Mouse (Mus musculus) forebrain, embryonic 14.5 days (tissue): ENCODE measurements at regions not wholly inside any gene's neighbourhood (a gene's known extent, or its start where the extent isn't known, plus 50 kb on each side); places are given as distances from the start of the nearest gene placed in this dataset.

ENCODE experiments used
- ATAC-seq: fragments of 200-750 bp; cut with Nextera tagmentation; 2 replicates; pipeline ENCODE4 v1.8.0; 2017; ENCODE audit warnings: mild to moderate bottlenecking, moderate library complexity
- DNase-seq: peaks from one replicate; pipeline ENCODE4 v3.0.0-alpha.2; 2015; ENCODE audit warnings: low spot score
- H3K27ac ChIP-seq: fragments of 300-500 bp; sonication (generic); 2 replicates; pipeline ENCODE4 v1.5.1; 2014; ENCODE audit warnings: low read depth, mild to moderate bottlenecking, control low read depth, low read length, moderate library complexity
- H3K27me3 ChIP-seq: fragments of 300-500 bp; sonication (generic); replicated peaks from 2 replicates; pipeline ENCODE4 v1.6.1; 2014; ENCODE audit warnings: low read length, control low read depth, mixed read lengths; ENCODE audit not compliant: control insufficient read depth, insufficient read depth
- H3K36me3 ChIP-seq: fragments of 300-500 bp; sonication (generic); 2 replicates; pipeline ENCODE4 v1.6.1; 2014; ENCODE audit warnings: low read length, control low read depth; ENCODE audit not compliant: control insufficient read depth, insufficient read depth
- H3K4me1 ChIP-seq: fragments of 300-500 bp; sonication (generic); 2 replicates; pipeline ENCODE4 v1.6.1; 2014; ENCODE audit warnings: antibody characterized with exemption, low read length, control low read depth; ENCODE audit not compliant: control insufficient read depth, insufficient read depth
- H3K4me2 ChIP-seq: fragments of 300-500 bp; sonication (generic); 2 replicates; pipeline ENCODE4 v1.6.1; 2014; ENCODE audit warnings: mild to moderate bottlenecking, control low read depth, low read length
- H3K4me3 ChIP-seq: fragments of 300-500 bp; sonication (generic); 2 replicates; pipeline ENCODE4 v1.5.1; 2014; ENCODE audit warnings: low read depth, low read length, control low read depth
- H3K9ac ChIP-seq: fragments of 300-500 bp; sonication (generic); 2 replicates; pipeline ENCODE4 v1.6.1; 2014; ENCODE audit warnings: mild to moderate bottlenecking, low read length, control low read depth, moderate library complexity
- H3K9me3 ChIP-seq: fragments of 300-500 bp; sonication (generic); replicated peaks from 2 replicates; pipeline ENCODE4 v1.6.1; 2016; ENCODE audit warnings: low read length, control low read depth, mixed read lengths; ENCODE audit not compliant: control insufficient read depth
- WGBS: fragments of 180-500 bp; shearing (Covaris S2); extraction: QIAGEN DNeasy Blood & Tissue Kit; methylation state at CpG from one replicate; pipeline ENCODE4 v1.1.7; 2014; 5-methylcytosine and 5-hydroxymethylcytosine counted together

GRCm38 (mm10) chr13:101874761-101875160 is 106.7 kb upstream of the Pik3r1 start:
- no peak overlapping the region for H3K9ac ChIP-seq
- H3K9me3 ChIP-seq: no peaks in the 10 kb centered on the region
- H3K36me3 ChIP-seq: no peaks in the 10 kb centered on the region
- H3K4me2 ChIP-seq: no peak overlapping the region
- WGBS: 92% methylated on average over 4 of the region's 4 CpGs
- H3K4me1 ChIP-seq: no peaks in the 10 kb centered on the region
- ATAC-seq (no peak), DNase-seq (no peak)
- no peak overlapping the region for H3K4me3 ChIP-seq
- no peak overlapping the region for H3K27ac ChIP-seq
- no peaks in the 10 kb centered on the region for H3K27me3 ChIP-seq

- H3K9me3 ChIP-seq: no peaks in the 10 kb centered on the region
- no peak overlapping the region for H3K4me3 ChIP-seq
- no peak overlapping the region for H3K9ac ChIP-seq
- no peaks in the 10 kb centered on the region for H3K36me3 ChIP-seq
- no peak overlapping the region for H3K4me2 ChIP-seq
- no peaks in the 10 kb centered on the region for H3K27me3 ChIP-seq
- no peaks in the 10 kb centered on the region for H3K4me1 ChIP-seq
- ATAC-seq: no peak
- DNase-seq: no peak
- no peak overlapping the region for H3K27ac ChIP-seq
- 91% methylated on average over 2 of the region's 2 CpGs for WGBS
Observed at GRCm38 (mm10) chr13:101876069-101876468, 108.1 kb upstream of the Pik3r1 start.

- 81% methylated on average over 3 of the region's 3 CpGs for WGBS
- no peak overlapping the region for H3K4me2 ChIP-seq
Observed at GRCm38 (mm10) chr13:101876601-101877000, 108.6 kb upstream of the Pik3r1 start.

GRCm38 (mm10) chr13:101878168-101878567 is 110.2 kb upstream of the Pik3r1 start:
- no peaks in the 10 kb centered on the region for H3K36me3 ChIP-seq
- no peaks in the 10 kb centered on the region for H3K27me3 ChIP-seq
- H3K9ac ChIP-seq: no peak overlapping the region
- H3K4me1 ChIP-seq: no peaks in the 10 kb centered on the region
- H3K27ac ChIP-seq: no peak overlapping the region
- no peak overlapping the region for H3K4me3 ChIP-seq
- no peak overlapping the region for H3K4me2 ChIP-seq
- no peaks in the 10 kb centered on the region for H3K9me3 ChIP-seq
- DNase-seq (no peak), ATAC-seq (no peak)

More at GRCm38 (mm10) chr13:101876601-101877000, 108.6 kb upstream of the Pik3r1 start:
- Histone ChIP-seq H3K4me1 (no peaks in the 10 kb centered on the region), H3K27me3 (no peaks in the 10 kb centered on the region), H3K27ac (no peak overlapping the region), H3K36me3 (no peaks in the 10 kb centered on the region), H3K4me3 (no peak overlapping the region), H3K9ac (no peak overlapping the region), H3K9me3 (no peaks in the 10 kb centered on the region)
- ATAC-seq (no peak), DNase-seq (no peak)

GRCm38 (mm10) chr13:101879561-101880081 is 111.6 kb upstream of the Pik3r1 start:
- ATAC-seq (no peak), DNase-seq (no peak)
- Histone ChIP-seq H3K27me3 (no peaks in the 10 kb centered on the region), H3K4me2 (no peak overlapping the region), H3K4me1 (no peaks in the 10 kb centered on the region), H3K4me3 (no peak overlapping the region), H3K36me3 (no peaks in the 10 kb centered on the region), H3K9me3 (no peaks in the 10 kb centered on the region), H3K9ac (no peak overlapping the region), H3K27ac (no peak overlapping the region)
- WGBS: 90% methylated on average over 8 of the region's 8 CpGs

- DNase-seq (no peak), ATAC-seq (no peak)
- H3K36me3 ChIP-seq: no peaks in the 10 kb centered on the region
- H3K4me2 ChIP-seq: no peak overlapping the region
- H3K9ac ChIP-seq: no peak overlapping the region
- no peaks in the 10 kb centered on the region for H3K9me3 ChIP-seq
- no peaks in the 10 kb centered on the region for H3K27me3 ChIP-seq
- H3K4me3 ChIP-seq: no peak overlapping the region
- H3K27ac ChIP-seq: no peak overlapping the region
- H3K4me1 ChIP-seq: no peaks in the 10 kb centered on the region
Observed at GRCm38 (mm10) chr13:101883177-101883576, 115.2 kb upstream of the Pik3r1 start.

GRCm38 (mm10) chr13:101884752-101885151 is 116.7 kb upstream of the Pik3r1 start:
- no peak for DNase-seq
- H3K9ac ChIP-seq: no peak overlapping the region
- no peaks in the 10 kb centered on the region for H3K4me1 ChIP-seq
- ATAC-seq: no peak
- H3K9me3 ChIP-seq: no peaks in the 10 kb centered on the region
- H3K4me2 ChIP-seq: no peak overlapping the region
- H3K36me3 ChIP-seq: no peaks in the 10 kb centered on the region
- no peak overlapping the region for H3K27ac ChIP-seq
- no peaks in the 10 kb centered on the region for H3K27me3 ChIP-seq
- H3K4me3 ChIP-seq: no peak overlapping the region
- WGBS: 93% methylated on average over 3 of the region's 3 CpGs

- H3K4me2 ChIP-seq: no peak overlapping the region
- H3K36me3 ChIP-seq: no peaks in the 10 kb centered on the region
- H3K27ac ChIP-seq: no peak overlapping the region
Observed at GRCm38 (mm10) chr13:101891473-101891872, 123.5 kb upstream of the Pik3r1 start.

GRCm38 (mm10) chr13:101893035-101893600 is 125.1 kb upstream of the Pik3r1 start:
- Histone ChIP-seq H3K27ac (no peak overlapping the region), H3K4me3 (no peak overlapping the region), H3K9me3 (no peaks in the 10 kb centered on the region), H3K9ac (no peak overlapping the region), H3K4me1 (no peaks in the 10 kb centered on the region), H3K27me3 (no peaks in the 10 kb centered on the region), H3K4me2 (no peak overlapping the region), H3K36me3 (no peaks in the 10 kb centered on the region)
- no peak for ATAC-seq
- WGBS: 95% methylated on average over 10 of the region's 10 CpGs
- DNase-seq: no peak

More at GRCm38 (mm10) chr13:101891473-101891872, 123.5 kb upstream of the Pik3r1 start:
- Histone ChIP-seq H3K27me3 (no peaks in the 10 kb centered on the region), H3K4me1 (no peaks in the 10 kb centered on the region), H3K9ac (no peak overlapping the region), H3K9me3 (no peaks in the 10 kb centered on the region), H3K4me3 (no peak overlapping the region)
- no peak for DNase-seq
- 88% methylated on average over 4 of the region's 4 CpGs for WGBS
- ATAC-seq: no peak
